Mouse (Mus musculus) midbrain, embryonic 10.5 days (tissue): ENCODE results near the gene Tm6sf1. TPM values are rescaled to one million over a fixed set of nuclear protein-coding genes. Genes with fewer than 3 reads are reported as not detected.

Source experiments
- DNase-seq: peaks from one replicate; pipeline ENCODE4 v3.0.0-alpha.2; 2017; ENCODE audit warnings: low spot score
- H3K27ac ChIP-seq: fragments of 300-500 bp; sonication (generic); replicated peaks from 2 replicates; pipeline ENCODE4 v1.5.1; 2016; ENCODE audit warnings: mild to moderate bottlenecking
- H3K27me3 ChIP-seq: fragments of 300-500 bp; sonication (generic); 2 replicates; pipeline ENCODE4 v1.6.1; 2016; ENCODE audit warnings: low read depth, mild to moderate bottlenecking; ENCODE audit not compliant: poor library complexity, severe bottlenecking
- H3K36me3 ChIP-seq: fragments of 300-500 bp; sonication (generic); 2 replicates; pipeline ENCODE4 v1.6.1; 2016; ENCODE audit warnings: mild to moderate bottlenecking, moderate library complexity
- H3K4me1 ChIP-seq: fragments of 300-500 bp; sonication (generic); 2 replicates; pipeline ENCODE4 v1.6.1; 2016
- H3K4me3 ChIP-seq: fragments of 300-500 bp; sonication (generic); 2 replicates; pipeline ENCODE4 v1.5.1; 2016; ENCODE audit warnings: mild to moderate bottlenecking, moderate library complexity
- H3K9me3 ChIP-seq: fragments of 300-500 bp; sonication (generic); replicated peaks from 2 replicates; pipeline ENCODE4 v1.6.1; 2016; ENCODE audit warnings: mild to moderate bottlenecking
- WGBS: fragments of 180-500 bp; shearing (Covaris S2); methylation state at CpG from one replicate; pipeline ENCODE4 v1.1.7; 2016; 5-methylcytosine and 5-hydroxymethylcytosine counted together
- polyA plus RNA-seq: library from polyadenylated mRNA; unstranded; fragments of >200 nt; fragmentation: Nextera tagmentation; extraction: Ambion mirVana; gene quantifications from 2 replicates; pipeline ENCODE4 v1.2.1, GENCODE M21; 2016

The Tm6sf1 gene
- polyA plus RNA-seq, 1 experiment from 2014 or later = 12.6 TPM

- no peak overlapping the region for H3K27ac ChIP-seq
- DNase-seq = no peak
- no peaks in the 10 kb centered on the region; the same call in 1 of the 2 replicates for H3K36me3 ChIP-seq
- H3K9me3 ChIP-seq = no peaks in the 10 kb centered on the region
- H3K27me3 ChIP-seq = no peaks in the 10 kb centered on the region
- H3K4me3 ChIP-seq = no peak overlapping the region
- no peaks in the 10 kb centered on the region for H3K4me1 ChIP-seq
- WGBS = 81% methylated on average over 13 of the region's 13 CpGs
Observed at GRCm38 (mm10) chr7:81872493-81873013, 13.8 kb downstream of the Tm6sf1 start.

DNA sequence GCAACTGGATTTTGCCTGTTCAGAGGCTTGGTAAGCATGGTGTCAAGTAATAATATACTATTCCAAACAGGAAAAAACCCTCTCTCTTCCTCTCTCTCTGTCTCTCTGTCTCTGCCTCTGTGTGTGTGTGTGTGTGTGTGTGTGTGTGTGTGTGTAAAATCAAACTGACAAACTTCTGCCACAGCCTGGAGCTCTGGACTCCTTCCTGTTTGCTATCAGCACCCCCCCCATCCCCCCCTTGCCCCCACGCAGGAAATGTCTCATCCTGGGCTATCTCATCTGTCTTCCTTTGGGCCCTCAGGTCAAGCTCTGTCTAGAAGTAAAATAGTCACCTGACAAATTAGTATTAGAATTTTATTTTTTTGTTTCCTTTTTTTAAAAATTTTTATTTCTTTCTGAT, 15.0 kb downstream of the Tm6sf1 start:
- no peaks in the 10 kb centered on the region for H3K4me1 ChIP-seq
- H3K27me3 ChIP-seq = no peaks in the 10 kb centered on the region
- DNase-seq = no peak
- H3K4me3 ChIP-seq = no peak overlapping the region
- no peaks in the 10 kb centered on the region for H3K9me3 ChIP-seq
- no peak overlapping the region for H3K27ac ChIP-seq
- WGBS = 73% methylated on average over 1 of the region's 1 CpGs
- peaks cover 6% of the 10 kb centered on the region; the same call in 1 of the 2 replicates for H3K36me3 ChIP-seq

- H3K9me3 ChIP-seq = no peaks in the 10 kb centered on the region
- 90% methylated on average over 6 of the region's 6 CpGs for WGBS
- H3K4me3 ChIP-seq = no peak overlapping the region
- peaks cover 6% of the 10 kb centered on the region; the same call in 1 of the 2 replicates for H3K36me3 ChIP-seq
- no peaks in the 10 kb centered on the region for H3K4me1 ChIP-seq
- H3K27me3 ChIP-seq = no peaks in the 10 kb centered on the region
- no peak for DNase-seq
- H3K27ac ChIP-seq = no peak overlapping the region
Observed at GRCm38 (mm10) chr7:81874636-81875035, 15.8 kb downstream of the Tm6sf1 start.

DNA sequence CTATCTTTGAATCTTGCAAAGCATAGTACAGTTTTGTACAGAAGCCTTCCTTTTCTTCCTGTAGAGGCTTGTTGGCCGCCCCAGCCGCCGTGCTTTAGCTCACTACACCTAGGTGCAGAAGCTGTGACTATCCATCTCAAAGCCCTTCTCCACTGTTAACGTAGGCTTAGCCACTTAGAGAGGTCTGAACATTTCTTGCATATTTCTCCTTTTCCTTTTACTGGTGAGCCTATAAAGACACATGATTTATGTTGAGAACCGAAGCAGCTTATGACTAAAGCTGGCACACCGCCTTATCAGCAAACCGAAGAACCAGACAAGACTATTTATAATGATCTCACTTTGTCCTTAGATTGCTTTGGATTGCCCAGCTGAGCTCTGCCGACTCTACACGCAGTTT, 16.6 kb downstream of the Tm6sf1 start:
- peaks cover 6% of the 10 kb centered on the region; the same call in 1 of the 2 replicates for H3K36me3 ChIP-seq
- WGBS = 95% methylated on average over 9 of the region's 9 CpGs
- DNase-seq = no peak

GRCm38 (mm10) chr7:81880286-81880685, 21.5 kb downstream of the Tm6sf1 start:
- peaks cover 10% of the 10 kb centered on the region for H3K36me3 ChIP-seq
- H3K4me3 ChIP-seq = no peak overlapping the region
- WGBS = 88% methylated on average over 5 of the region's 5 CpGs
- no peaks in the 10 kb centered on the region for H3K9me3 ChIP-seq
- no peak overlapping the region for H3K27ac ChIP-seq
- no peaks in the 10 kb centered on the region for H3K4me1 ChIP-seq
- no peaks in the 10 kb centered on the region for H3K27me3 ChIP-seq
- DNase-seq = no peak

More for the DNA sequence above, 16.6 kb downstream of the Tm6sf1 start:
- Histone ChIP-seq H3K4me3 (no peak overlapping the region), H3K27ac (no peak overlapping the region), H3K9me3 (no peaks in the 10 kb centered on the region), H3K4me1 (no peaks in the 10 kb centered on the region), H3K27me3 (no peaks in the 10 kb centered on the region)

DNA sequence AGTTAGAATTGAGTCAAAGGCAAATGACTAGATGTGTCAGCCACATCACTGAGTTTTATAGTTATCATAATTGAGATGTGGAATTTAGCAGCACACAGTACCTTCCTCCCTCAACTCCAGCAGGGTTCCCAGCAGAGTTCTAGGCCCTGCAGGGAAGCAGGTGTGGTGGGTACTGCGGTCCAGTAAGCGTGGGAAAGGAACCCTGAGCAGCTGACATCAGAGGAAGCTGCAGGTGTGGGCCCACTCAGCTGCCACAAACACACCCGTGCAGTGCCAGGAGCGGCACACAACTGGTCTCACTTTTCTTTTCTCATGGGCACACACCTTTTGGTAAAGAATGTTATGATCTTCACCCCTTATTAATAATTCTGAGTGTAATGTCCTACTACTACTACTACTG, 22.0 kb downstream of the Tm6sf1 start:
- Histone ChIP-seq H3K27ac (no peak overlapping the region), H3K4me1 (no peaks in the 10 kb centered on the region), H3K4me3 (no peak overlapping the region), H3K27me3 (no peaks in the 10 kb centered on the region), H3K9me3 (no peaks in the 10 kb centered on the region), H3K36me3 (peaks cover 13% of the 10 kb centered on the region)
- no peak for DNase-seq
- WGBS = 88% methylated on average over 4 of the region's 4 CpGs

DNA sequence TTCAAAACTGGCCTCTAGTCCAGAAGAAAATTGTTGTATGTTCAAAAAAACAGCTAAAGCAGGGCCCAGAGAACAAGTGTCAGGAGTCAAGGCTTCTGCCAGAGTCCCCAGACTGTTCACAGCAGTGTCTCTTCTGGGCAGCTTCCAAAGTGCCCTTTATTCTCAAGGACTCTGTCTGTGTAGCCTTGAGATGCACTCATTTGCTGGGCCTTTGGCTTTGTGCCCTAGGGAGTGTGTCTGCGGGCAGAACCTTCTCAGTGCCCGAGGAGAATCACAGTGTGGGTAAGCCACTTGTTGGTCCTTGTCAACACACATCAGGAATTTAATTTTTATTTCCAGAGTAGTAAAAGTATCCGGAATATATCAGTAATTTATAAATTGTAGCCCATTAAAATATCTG, 22.8 kb downstream of the Tm6sf1 start:
- DNase-seq = no peak
- no peaks in the 10 kb centered on the region for H3K9me3 ChIP-seq
- H3K27ac ChIP-seq = no peak overlapping the region
- H3K4me1 ChIP-seq = no peaks in the 10 kb centered on the region
- 91% methylated on average over 3 of the region's 3 CpGs for WGBS
- peaks cover 21% of the 10 kb centered on the region for H3K36me3 ChIP-seq
- no peaks in the 10 kb centered on the region for H3K27me3 ChIP-seq
- H3K4me3 ChIP-seq = no peak overlapping the region

GRCm38 (mm10) chr7:81885128-81885527, 26.3 kb downstream of the Tm6sf1 start:
- no peaks in the 10 kb centered on the region for H3K27me3 ChIP-seq
- 79% methylated on average over 4 of the region's 4 CpGs for WGBS
- H3K4me1 ChIP-seq = no peaks in the 10 kb centered on the region
- peaks cover 41% of the 10 kb centered on the region for H3K36me3 ChIP-seq
- no peak for DNase-seq
- H3K4me3 ChIP-seq = no peak overlapping the region
- no peak overlapping the region for H3K27ac ChIP-seq
- H3K9me3 ChIP-seq = no peaks in the 10 kb centered on the region

GRCm38 (mm10) chr7:81899361-81899760, 40.6 kb downstream of the Tm6sf1 start:
- Histone ChIP-seq H3K27ac (no peak overlapping the region), H3K4me1 (no peaks in the 10 kb centered on the region), H3K4me3 (no peak overlapping the region), H3K27me3 (no peaks in the 10 kb centered on the region), H3K36me3 (peaks cover 32% of the 10 kb centered on the region), H3K9me3 (no peaks in the 10 kb centered on the region)
- 88% methylated on average over 11 of the region's 11 CpGs for WGBS
- DNase-seq = no peak

DNA sequence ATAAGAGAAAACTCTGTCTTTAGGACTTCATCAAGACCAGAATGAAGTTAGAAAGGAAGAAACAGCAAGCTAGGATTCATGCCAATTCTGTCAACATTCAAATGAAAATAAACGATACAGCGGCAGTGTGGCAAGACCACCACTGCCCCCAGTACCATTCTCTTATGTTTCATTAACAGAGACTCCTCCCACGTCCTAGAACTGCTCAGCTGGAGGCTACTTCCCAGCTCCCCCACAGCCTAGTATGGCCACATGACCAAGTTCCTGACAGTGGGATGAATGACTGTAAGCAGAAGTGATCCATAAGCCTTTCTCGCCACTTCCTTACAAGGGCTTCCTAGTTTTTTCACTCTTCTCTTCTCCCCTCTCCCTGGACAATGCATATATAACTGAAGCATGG, 45.3 kb downstream of the Tm6sf1 start:
- Histone ChIP-seq H3K27ac (no peak overlapping the region), H3K9me3 (no peaks in the 10 kb centered on the region), H3K36me3 (peaks cover 18% of the 10 kb centered on the region), H3K4me3 (no peak overlapping the region), H3K4me1 (no peaks in the 10 kb centered on the region), H3K27me3 (no peaks in the 10 kb centered on the region)
- 73% methylated on average over 4 of the region's 4 CpGs for WGBS
- DNase-seq = no peak

GRCm38 (mm10) chr7:81904926-81905325, 46.1 kb downstream of the Tm6sf1 start:
- 91% methylated on average over 2 of the region's 2 CpGs for WGBS
- Histone ChIP-seq H3K4me1 (no peaks in the 10 kb centered on the region), H3K9me3 (no peaks in the 10 kb centered on the region), H3K36me3 (peaks cover 13% of the 10 kb centered on the region), H3K27ac (no peak overlapping the region), H3K4me3 (no peak overlapping the region), H3K27me3 (no peaks in the 10 kb centered on the region)
- DNase-seq = no peak

- no peak overlapping the region for H3K27ac ChIP-seq
- no peaks in the 10 kb centered on the region for H3K36me3 ChIP-seq
- no peaks in the 10 kb centered on the region for H3K4me1 ChIP-seq
- WGBS = 69% methylated on average over 5 of the region's 5 CpGs
- no peaks in the 10 kb centered on the region for H3K27me3 ChIP-seq
- no peak for DNase-seq
- no peaks in the 10 kb centered on the region for H3K9me3 ChIP-seq
- H3K4me3 ChIP-seq = no peak overlapping the region
Observed at GRCm38 (mm10) chr7:81918316-81918715, 59.5 kb downstream of the Tm6sf1 start.

DNA sequence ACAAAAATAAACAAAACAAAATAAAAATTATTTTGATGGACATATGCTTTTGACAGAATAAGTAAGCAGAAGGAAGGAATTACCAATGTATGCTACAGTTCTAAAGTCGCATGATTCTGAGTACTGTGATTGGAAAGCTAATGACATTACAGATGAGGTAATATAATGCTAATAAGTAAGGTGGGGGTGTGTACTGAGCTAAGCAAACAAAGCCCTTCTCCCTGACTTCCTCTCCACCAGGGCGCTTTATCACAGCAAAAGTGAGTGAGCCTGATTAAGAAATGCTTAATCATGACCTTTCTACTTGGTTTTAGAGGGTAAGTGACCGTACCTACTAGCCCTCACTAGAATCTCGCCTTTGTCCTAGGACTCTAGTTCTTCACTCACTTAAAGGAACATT, 61.5 kb downstream of the Tm6sf1 start:
- no peaks in the 10 kb centered on the region for H3K4me1 ChIP-seq
- no peak overlapping the region for H3K4me3 ChIP-seq
- no peak for DNase-seq
- no peaks in the 10 kb centered on the region for H3K27me3 ChIP-seq
- 83% methylated on average over 4 of the region's 4 CpGs for WGBS
- no peak overlapping the region for H3K27ac ChIP-seq
- H3K36me3 ChIP-seq = no peaks in the 10 kb centered on the region
- H3K9me3 ChIP-seq = no peaks in the 10 kb centered on the region
